Mouse (Mus musculus) CH12.LX (cell line): Measurements from ENCODE around the gene Astn2.

Experiments
- BHLHE40 ChIP-seq: IDR thresholded peaks from 2 replicates; pipeline ENCODE4 v1.6.1; 2011; ENCODE audit warnings: mild to moderate bottlenecking, low read depth, low read length, improper control_type of control experiment
- CTCF ChIP-seq, 2 experiments: IDR thresholded peaks in 1 of 2; conservative IDR thresholded peaks in 1 of 2; 2 replicates each; pipeline ENCODE4 v1.5.1; 2011 to 2012; ENCODE audit warnings: low read depth in 2 of 2, low read length in 2 of 2, improper control_type of control experiment in 1 of 2, inconsistent platforms in 1 of 2, mild to moderate bottlenecking in 1 of 2, moderate library complexity in 1 of 2
- E2F4 ChIP-seq: IDR thresholded peaks from 2 replicates; pipeline ENCODE4 v1.6.1; 2011; ENCODE audit warnings: low read depth, low read length, improper control_type of control experiment; ENCODE audit not compliant: insufficient replicate concordance
- MEF2A ChIP-seq: IDR thresholded peaks from 2 replicates; pipeline ENCODE4 v1.6.1; 2014; ENCODE audit warnings: low read depth, mild to moderate bottlenecking, inconsistent platforms, low read length, improper control_type of control experiment, borderline replicate concordance
- MXI1 ChIP-seq: IDR thresholded peaks from 2 replicates; pipeline ENCODE4 v1.6.1; 2011; ENCODE audit warnings: mild to moderate bottlenecking, low read depth, low read length, improper control_type of control experiment
- NELFE ChIP-seq: IDR thresholded peaks from 2 replicates; pipeline ENCODE4 v1.6.1; 2011; ENCODE audit warnings: low read depth, low read length, improper control_type of control experiment
- POLR2A ChIP-seq: IDR thresholded peaks from 2 replicates; pipeline ENCODE4 v1.6.1; 2011; ENCODE audit warnings: low read depth, mild to moderate bottlenecking, improper control_type of control experiment, low read length
- RAD21 ChIP-seq: IDR thresholded peaks from 2 replicates; pipeline ENCODE4 v1.6.1; 2011; ENCODE audit warnings: low read depth, mild to moderate bottlenecking, low read length, improper control_type of control experiment, moderate library complexity
- SMC3 ChIP-seq: IDR thresholded peaks from 2 replicates; pipeline ENCODE4 v1.6.1; 2011; ENCODE audit warnings: low read depth, low read length, improper control_type of control experiment
- USF1 ChIP-seq: IDR thresholded peaks from 2 replicates; pipeline ENCODE4 v1.6.1; 2014; ENCODE audit warnings: low read depth, mild to moderate bottlenecking, inconsistent platforms, low read length, improper control_type of control experiment
- ZC3H11A ChIP-seq: IDR thresholded peaks from 2 replicates; pipeline ENCODE4 v1.6.1; 2012; ENCODE audit warnings: low read depth, mild to moderate bottlenecking, inconsistent platforms, low read length, improper control_type of control experiment
- ZNF384 ChIP-seq: IDR thresholded peaks from 2 replicates; pipeline ENCODE4 v1.6.1; 2012; ENCODE audit warnings: low read depth, low read length, improper control_type of control experiment, inconsistent platforms

DNA sequence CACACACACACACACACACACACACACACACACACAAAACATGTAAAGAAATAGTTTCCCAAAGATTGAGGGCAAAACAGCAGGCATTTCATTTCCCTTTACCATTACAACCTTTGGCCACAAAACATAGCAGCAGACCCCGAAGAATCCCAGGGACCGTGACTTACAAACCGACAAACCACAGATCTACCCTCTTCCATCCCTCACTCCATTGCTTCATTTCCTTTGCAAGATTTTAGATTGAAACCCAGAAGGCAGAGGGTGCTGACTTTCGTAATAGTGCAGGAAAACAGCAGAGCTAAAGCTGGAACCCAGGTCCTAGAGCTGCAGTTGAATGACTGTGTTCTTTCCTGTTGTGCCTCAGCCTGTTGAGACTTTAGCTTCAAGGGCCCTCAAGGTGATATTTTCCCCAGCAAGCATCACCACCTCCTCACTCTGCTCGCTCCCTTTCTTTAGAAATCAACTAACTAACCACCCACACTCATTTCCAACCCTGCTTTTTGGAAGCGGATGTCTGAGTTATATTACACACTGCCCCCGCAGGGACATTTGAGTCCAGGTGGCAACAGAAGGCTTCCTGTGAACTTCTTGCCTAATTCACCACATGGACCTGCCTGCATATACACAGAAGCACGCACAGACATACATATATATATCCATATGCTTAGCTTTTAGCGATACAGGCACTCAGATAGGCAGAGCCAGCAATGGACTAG is 181.7 kb downstream of the Astn2 start:
- TF ChIP-seq E2F4, result no peak
- TF ChIP-seq BHLHE40, result no peak
- TF ChIP-seq CTCF (conservative IDR thresholded peaks at IDR 0.05 in 1 of 2, IDR thresholded peaks at IDR 0.05 in 1 of 2; ENCODE audit: low read depth in 2 of 2, low read length in 2 of 2), result no peak
- TF ChIP-seq MEF2A, result no peak
- TF ChIP-seq MXI1, result no peak
- no peak for TF ChIP-seq NELFE
- TF ChIP-seq USF1, result no peak
- no peak for TF ChIP-seq ZC3H11A
- TF ChIP-seq SMC3, result no peak
- TF ChIP-seq RAD21, result no peak
- TF ChIP-seq POLR2A, result no peak
- TF ChIP-seq ZNF384, result no peak
